Mouse (Mus musculus): Measurements from ENCODE around the gene Zfp580. TPM values are rescaled to one million over a fixed set of nuclear protein-coding genes. Genes with fewer than 3 reads are reported as not detected.
"Not testable (repeated sequence)": the region's sequence is repeated elsewhere in the genome, so short reads cannot be mapped to it uniquely, and the experiment has no call there.

Gene Zfp580
- polyA plus RNA-seq, 1 experiment from 2014 or later, result 56.2 TPM

DNA sequence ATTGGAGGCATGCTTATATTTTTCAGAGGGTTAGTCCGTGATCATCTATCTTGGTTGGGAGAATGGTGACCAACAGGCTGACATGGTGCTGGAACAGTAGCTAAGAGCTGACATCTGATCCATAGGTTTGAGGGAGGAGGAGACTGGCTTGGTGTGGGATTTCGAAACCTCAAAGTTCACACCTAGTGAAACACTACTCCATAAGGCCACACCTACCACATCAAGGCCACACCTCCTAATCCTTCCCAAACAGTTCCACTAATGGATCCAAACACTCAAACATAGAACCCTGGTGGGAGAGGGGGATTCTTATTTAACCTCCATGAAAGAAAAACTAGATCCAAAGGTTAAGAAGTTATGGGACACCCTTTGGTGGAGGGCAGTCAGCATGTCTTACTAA lies 34.4 kb upstream of the Zfp580 start:
- no peak for ATAC-seq (ENCODE audit: low FRiP score, low TSS enrichment)
- Histone ChIP-seq H3K36me3 (ENCODE audit: control insufficient read depth, insufficient read depth, low read length) (peaks cover 12% of the 10 kb centered on the region), H3K4me1 (ENCODE audit: control insufficient read depth, insufficient read depth, low read length) (peaks cover 7% of the 10 kb centered on the region; the same call in 1 of the 2 replicates), H3K27me3 (ENCODE audit: control insufficient read depth, insufficient read depth, low read length) (no peaks in the 10 kb centered on the region), H3K4me2 (replicated peaks; ENCODE audit: low read depth, low read length) (no peak overlapping the region), H3K9ac (ENCODE audit: low read depth, low read length) (no peak overlapping the region), H3K4me3 (ENCODE audit: low read length) (no peak overlapping the region), H3K9me3 (ENCODE audit: control insufficient read depth, low read length) (no peaks in the 10 kb centered on the region), H3K27ac (ENCODE audit: low read depth, low read length) (no peak overlapping the region)
- 92% methylated on average over 2 of the region's 2 CpGs for WGBS

- peaks cover 7% of the 10 kb centered on the region; the same call in 1 of the 2 replicates for H3K4me1 ChIP-seq (ENCODE audit: control insufficient read depth, insufficient read depth, low read length)
- H3K27ac ChIP-seq (ENCODE audit: low read depth, low read length), result no peak overlapping the region
- ATAC-seq (ENCODE audit: low FRiP score, low TSS enrichment), result no peak
- H3K27me3 ChIP-seq (ENCODE audit: control insufficient read depth, insufficient read depth, low read length), result no peaks in the 10 kb centered on the region
- no peaks in the 10 kb centered on the region for H3K9me3 ChIP-seq (ENCODE audit: control insufficient read depth, low read length)
- H3K36me3 ChIP-seq (ENCODE audit: control insufficient read depth, insufficient read depth, low read length), result peaks cover 14% of the 10 kb centered on the region
- no peak overlapping the region for H3K9ac ChIP-seq (ENCODE audit: low read depth, low read length)
- H3K4me2 ChIP-seq (replicated peaks; ENCODE audit: low read depth, low read length), result no peak overlapping the region
- 94% methylated on average over 16 of the region's 16 CpGs for WGBS
- no peak overlapping the region for H3K4me3 ChIP-seq (ENCODE audit: low read length)
These were observed 34.0 kb upstream of the Zfp580 start for GRCm38 (mm10) chr7:5017352-5017751.

GRCm38 (mm10) chr7:5017931-5018330 lies 33.4 kb upstream of the Zfp580 start:
- Histone ChIP-seq H3K9me3 (ENCODE audit: control insufficient read depth, low read length) (no peaks in the 10 kb centered on the region), H3K4me3 (ENCODE audit: low read length) (no peak overlapping the region), H3K27ac (ENCODE audit: low read depth, low read length) (no peak overlapping the region), H3K4me1 (ENCODE audit: control insufficient read depth, insufficient read depth, low read length) (peaks cover 7% of the 10 kb centered on the region; the same call in 1 of the 2 replicates), H3K27me3 (ENCODE audit: control insufficient read depth, insufficient read depth, low read length) (no peaks in the 10 kb centered on the region), H3K4me2 (replicated peaks; ENCODE audit: low read depth, low read length) (no peak overlapping the region), H3K9ac (ENCODE audit: low read depth, low read length) (no peak overlapping the region), H3K36me3 (ENCODE audit: control insufficient read depth, insufficient read depth, low read length) (peaks cover 14% of the 10 kb centered on the region)
- ATAC-seq (ENCODE audit: low FRiP score, low TSS enrichment), result no peak
- 97% methylated on average over 21 of the region's 21 CpGs for WGBS

DNA sequence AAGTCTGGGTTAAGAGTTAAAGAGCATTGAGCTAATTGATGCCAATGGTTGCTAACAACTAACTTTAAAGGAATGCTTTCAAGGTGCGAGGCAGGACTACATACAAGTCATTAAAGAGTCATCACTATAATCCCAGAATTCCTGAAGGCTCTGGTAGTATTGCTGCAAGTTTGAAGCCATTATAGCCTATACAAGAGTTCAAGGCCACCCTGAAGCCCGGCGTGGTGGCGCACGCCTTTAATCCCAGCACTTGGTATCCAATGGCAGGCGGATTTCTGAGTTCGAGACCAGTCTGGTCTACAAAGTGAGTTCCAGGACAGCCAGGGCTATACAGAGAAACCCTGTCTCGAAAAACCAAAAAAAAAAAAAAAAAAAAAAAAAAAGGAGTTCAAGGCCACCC lies 31.8 kb upstream of the Zfp580 start:
- ATAC-seq (ENCODE audit: low FRiP score, low TSS enrichment); H3K4me1 ChIP-seq (ENCODE audit: control insufficient read depth, insufficient read depth, low read length); H3K27me3 ChIP-seq (ENCODE audit: control insufficient read depth, insufficient read depth, low read length); H3K9me3 ChIP-seq (ENCODE audit: control insufficient read depth, low read length): not testable (repeated sequence)
- Histone ChIP-seq H3K27ac (ENCODE audit: low read depth, low read length) (peak overlapping the region; percentile 96), H3K36me3 (ENCODE audit: control insufficient read depth, insufficient read depth, low read length) (peaks cover 30% of the 10 kb centered on the region), H3K4me3 (ENCODE audit: low read length) (peak overlapping the region; percentile 88), H3K9ac (ENCODE audit: low read depth, low read length) (peak overlapping the region; percentile 82; the same call in 1 of the 2 replicates), H3K4me2 (replicated peaks; ENCODE audit: low read depth, low read length) (peak overlapping the region; percentile 66)
- WGBS, result 24% methylated on average over 8 of the region's 8 CpGs

DNA sequence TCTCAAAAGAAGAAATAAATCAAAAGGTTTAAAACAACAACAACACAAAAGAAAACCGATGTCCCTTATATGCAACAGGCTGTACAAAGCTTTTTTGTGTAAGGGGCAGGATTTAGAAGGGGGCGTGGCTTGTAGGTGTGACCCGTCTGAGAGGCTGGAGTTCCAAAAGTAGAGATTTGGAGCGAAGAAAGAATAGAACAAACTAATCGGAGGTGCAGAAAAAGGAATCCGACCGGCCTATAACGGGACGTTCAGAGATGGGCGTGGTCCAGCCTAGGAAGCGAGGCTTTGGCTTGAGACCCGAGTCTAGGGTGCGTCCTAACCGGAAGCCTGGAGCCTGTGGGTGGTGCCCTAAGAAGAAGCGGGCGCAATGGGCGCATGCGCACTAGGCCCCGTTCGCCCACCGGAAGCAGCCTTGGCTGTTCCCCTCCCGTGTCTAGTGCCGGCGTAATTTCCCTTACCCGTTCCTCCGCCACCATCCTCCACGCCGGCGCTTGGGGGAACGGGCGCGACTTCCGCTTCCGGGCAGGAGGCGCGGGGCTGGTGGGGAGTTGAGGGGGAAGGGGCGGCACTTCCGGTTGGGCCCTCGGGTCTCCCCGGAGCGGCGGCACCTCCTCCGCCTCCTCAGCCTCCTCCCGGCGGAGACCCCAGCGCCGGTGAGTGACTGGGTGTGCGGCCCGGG lies 31.2 kb upstream of the Zfp580 start, which contains the start of the genes Zfp865 and Ccdc106:
Zfp865 (plus strand) TSS at position 377 of the 682 bp plus-strand sequence.
Ccdc106 (plus strand) TSS at position 554 of the 682 bp plus-strand sequence.
- H3K36me3 ChIP-seq (ENCODE audit: control insufficient read depth, insufficient read depth, low read length), result peaks cover 34% of the 10 kb centered on the region
- H3K4me2 ChIP-seq (replicated peaks; ENCODE audit: low read depth, low read length), result peak within 1 kb of the TSS; percentile 66
- peak within 1 kb of the TSS; percentile 88 for H3K4me3 ChIP-seq (ENCODE audit: low read length)
- peaks cover 4% of the 10 kb centered on the region; the same call in 1 of the 2 replicates for H3K4me1 ChIP-seq (ENCODE audit: control insufficient read depth, insufficient read depth, low read length)
- no peaks in the 10 kb centered on the region for H3K27me3 ChIP-seq (ENCODE audit: control insufficient read depth, insufficient read depth, low read length)
- no peaks in the 10 kb centered on the region for H3K9me3 ChIP-seq (ENCODE audit: control insufficient read depth, low read length)
- WGBS, result under 1% methylated on average over 47 of the region's 49 CpGs
- ATAC-seq (ENCODE audit: low FRiP score, low TSS enrichment), result peak; percentile 86
- H3K9ac ChIP-seq (ENCODE audit: low read depth, low read length), result peak within 1 kb of the TSS; percentile 82
- H3K27ac ChIP-seq (ENCODE audit: low read depth, low read length), result peak within 1 kb of the TSS; percentile 96

GRCm38 (mm10) chr7:5020685-5021084 lies 30.7 kb upstream of the Zfp580 start:
- 0 out of 2 replicates have a peak, but pooled peaks have one; percentile 3 for ATAC-seq (ENCODE audit: low FRiP score, low TSS enrichment)
- Histone ChIP-seq H3K4me3 (ENCODE audit: low read length) (peak overlapping the region; percentile 88), H3K4me1 (ENCODE audit: control insufficient read depth, insufficient read depth, low read length) (peaks cover 4% of the 10 kb centered on the region; the same call in 1 of the 2 replicates), H3K27me3 (ENCODE audit: control insufficient read depth, insufficient read depth, low read length) (no peaks in the 10 kb centered on the region), H3K36me3 (ENCODE audit: control insufficient read depth, insufficient read depth, low read length) (peaks cover 34% of the 10 kb centered on the region), H3K9ac (ENCODE audit: low read depth, low read length) (peak overlapping the region; percentile 82), H3K27ac (ENCODE audit: low read depth, low read length) (peak overlapping the region; percentile 96), H3K4me2 (replicated peaks; ENCODE audit: low read depth, low read length) (peak overlapping the region; percentile 66), H3K9me3 (ENCODE audit: control insufficient read depth, low read length) (no peaks in the 10 kb centered on the region)
- WGBS, result 1% methylated on average over 9 of the region's 15 CpGs

- no peaks in the 10 kb centered on the region for H3K27me3 ChIP-seq (ENCODE audit: control insufficient read depth, insufficient read depth, low read length)
- peak overlapping the region; percentile 88 for H3K4me3 ChIP-seq (ENCODE audit: low read length)
- no peaks in the 10 kb centered on the region for H3K9me3 ChIP-seq (ENCODE audit: control insufficient read depth, low read length)
- H3K36me3 ChIP-seq (ENCODE audit: control insufficient read depth, insufficient read depth, low read length), result peaks cover 38% of the 10 kb centered on the region
- no peak for ATAC-seq (ENCODE audit: low FRiP score, low TSS enrichment)
- WGBS, result 52% methylated on average over 5 of the region's 5 CpGs
- H3K4me2 ChIP-seq (replicated peaks; ENCODE audit: low read depth, low read length), result peak overlapping the region; percentile 66
- H3K9ac ChIP-seq (ENCODE audit: low read depth, low read length), result peak overlapping the region; percentile 82
- peaks cover 4% of the 10 kb centered on the region; the same call in 1 of the 2 replicates for H3K4me1 ChIP-seq (ENCODE audit: control insufficient read depth, insufficient read depth, low read length)
- H3K27ac ChIP-seq (ENCODE audit: low read depth, low read length), result peak overlapping the region; percentile 96; the same call in 1 of the 2 replicates
These were observed 30.1 kb upstream of the Zfp580 start for GRCm38 (mm10) chr7:5021197-5021596.

- WGBS, result 95% methylated on average over 22 of the region's 22 CpGs
- Histone ChIP-seq H3K36me3 (ENCODE audit: control insufficient read depth, insufficient read depth, low read length) (peaks cover 84% of the 10 kb centered on the region), H3K27me3 (ENCODE audit: control insufficient read depth, insufficient read depth, low read length) (no peaks in the 10 kb centered on the region), H3K4me2 (replicated peaks; ENCODE audit: low read depth, low read length) (no peak overlapping the region), H3K9ac (ENCODE audit: low read depth, low read length) (no peak overlapping the region), H3K9me3 (ENCODE audit: control insufficient read depth, low read length) (peaks cover 41% of the 10 kb centered on the region), H3K4me1 (ENCODE audit: control insufficient read depth, insufficient read depth, low read length) (no peaks in the 10 kb centered on the region), H3K27ac (ENCODE audit: low read depth, low read length) (no peak overlapping the region), H3K4me3 (ENCODE audit: low read length) (no peak overlapping the region)
- no peak for ATAC-seq (ENCODE audit: low FRiP score, low TSS enrichment)
These were observed 21.8 kb upstream of the Zfp580 start for GRCm38 (mm10) chr7:5029543-5029942.

GRCm38 (mm10) chr7:5029946-5030345 lies 21.4 kb upstream of the Zfp580 start:
- H3K9me3 ChIP-seq (ENCODE audit: control insufficient read depth, low read length), result peaks cover 41% of the 10 kb centered on the region
- 91% methylated on average over 21 of the region's 21 CpGs for WGBS
- peaks cover 83% of the 10 kb centered on the region for H3K36me3 ChIP-seq (ENCODE audit: control insufficient read depth, insufficient read depth, low read length)
- no peak overlapping the region for H3K4me2 ChIP-seq (replicated peaks; ENCODE audit: low read depth, low read length)
- no peak for ATAC-seq (ENCODE audit: low FRiP score, low TSS enrichment)
- no peak overlapping the region for H3K27ac ChIP-seq (ENCODE audit: low read depth, low read length)
- no peaks in the 10 kb centered on the region for H3K4me1 ChIP-seq (ENCODE audit: control insufficient read depth, insufficient read depth, low read length)
- H3K4me3 ChIP-seq (ENCODE audit: low read length), result no peak overlapping the region
- H3K27me3 ChIP-seq (ENCODE audit: control insufficient read depth, insufficient read depth, low read length), result no peaks in the 10 kb centered on the region
- H3K9ac ChIP-seq (ENCODE audit: low read depth, low read length), result no peak overlapping the region

Data from kidney, embryonic 14.5 days (tissue).